Mouse (Mus musculus) E14TG2a.4 (cell line): ENCODE results near the gene Tmbim1.
"Not testable (repeated sequence)": the region's sequence is repeated elsewhere in the genome, so short reads cannot be mapped to it uniquely, and the experiment has no call there.

Experiments used
- H3K27me3 ChIP-seq: 2 replicates; pipeline ENCODE4 v1.6.1; 2014; ENCODE audit warnings: low read length, control low read depth; ENCODE audit not compliant: insufficient read depth
- H3K36me3 ChIP-seq: 2 replicates; pipeline ENCODE4 v1.6.1; 2014; ENCODE audit warnings: low read length, control low read depth; ENCODE audit not compliant: insufficient read depth
- H3K4me1 ChIP-seq: replicated peaks from 2 replicates; pipeline ENCODE4 v1.6.1; 2014; ENCODE audit warnings: low read depth, low read length, control low read depth
- H3K4me3 ChIP-seq: replicated peaks from 2 replicates; pipeline ENCODE4 v1.5.1; 2014; ENCODE audit warnings: mild to moderate bottlenecking, low read length
- H3K9me3 ChIP-seq: 2 replicates; pipeline ENCODE4 v1.6.1; 2014; ENCODE audit warnings: low read length, control low read depth
- CTCF ChIP-seq: conservative IDR thresholded peaks from 2 replicates; pipeline ENCODE4 v1.5.1; 2014; ENCODE audit warnings: low read length
- NANOG ChIP-seq: IDR thresholded peaks from 2 replicates; pipeline ENCODE4 v1.6.1; 2014; ENCODE audit warnings: borderline replicate concordance, low read length, mixed read lengths
- POU5F1 ChIP-seq: IDR thresholded peaks from 2 replicates; pipeline ENCODE4 v1.6.1; 2014; ENCODE audit warnings: low read length, borderline replicate concordance

Gene Tmbim1

GRCm38 (mm10) chr1:74332930-74333329 is 27.5 kb upstream of the Tmbim1 start:
- no peak for TF ChIP-seq POU5F1
- TF ChIP-seq CTCF: no peak
- TF ChIP-seq NANOG: no peak
- Histone ChIP-seq H3K27me3 (peaks cover 23% of the 10 kb centered on the region), H3K36me3 (peaks cover 6% of the 10 kb centered on the region; the same call in 1 of the 2 replicates), H3K4me1 (peaks cover 58% of the 10 kb centered on the region), H3K4me3 (peak overlapping the region; percentile 83), H3K9me3 (no peaks in the 10 kb centered on the region)

GRCm38 (mm10) chr1:74332241-74332763 is 26.9 kb upstream of the Tmbim1 start:
- peaks cover 23% of the 10 kb centered on the region for H3K27me3 ChIP-seq
- peak overlapping the region; percentile 83 for H3K4me3 ChIP-seq
- H3K4me1 ChIP-seq: peaks cover 53% of the 10 kb centered on the region
- TF ChIP-seq CTCF: no peak
- no peak for TF ChIP-seq POU5F1
- TF ChIP-seq NANOG: no peak
- peaks cover 6% of the 10 kb centered on the region; the same call in 1 of the 2 replicates for H3K36me3 ChIP-seq
- no peaks in the 10 kb centered on the region for H3K9me3 ChIP-seq

GRCm38 (mm10) chr1:74331046-74331681 is 25.7 kb upstream of the Tmbim1 start:
- no peak for TF ChIP-seq POU5F1
- TF ChIP-seq CTCF: no peak
- no peak for TF ChIP-seq NANOG
- Histone ChIP-seq H3K36me3 (peaks cover 4% of the 10 kb centered on the region; the same call in 1 of the 2 replicates), H3K9me3 (no peaks in the 10 kb centered on the region), H3K27me3 (peaks cover 27% of the 10 kb centered on the region), H3K4me1 (peaks cover 44% of the 10 kb centered on the region), H3K4me3 (no peak overlapping the region)

- Histone ChIP-seq H3K36me3 (no peaks in the 10 kb centered on the region), H3K4me1 (peaks cover 32% of the 10 kb centered on the region), H3K9me3 (no peaks in the 10 kb centered on the region), H3K27me3 (peaks cover 33% of the 10 kb centered on the region), H3K4me3 (no peak overlapping the region)
- TF ChIP-seq CTCF (no peak), POU5F1 (no peak), NANOG (no peak)
These were observed 24.5 kb upstream of the Tmbim1 start for GRCm38 (mm10) chr1:74329899-74330431.

GRCm38 (mm10) chr1:74326916-74327315 is 21.5 kb upstream of the Tmbim1 start:
- not testable (repeated sequence) for H3K36me3 ChIP-seq, H3K9me3 ChIP-seq, H3K4me3 ChIP-seq, H3K4me1 ChIP-seq
- peak; percentile 33 for TF ChIP-seq CTCF
- H3K27me3 ChIP-seq: peaks cover 20% of the 10 kb centered on the region

- H3K9me3 ChIP-seq: peaks cover 6% of the 10 kb centered on the region
- no peak overlapping the region for H3K4me3 ChIP-seq
- no peak for TF ChIP-seq NANOG
- TF ChIP-seq POU5F1: no peak
- no peak for TF ChIP-seq CTCF
- no peaks in the 10 kb centered on the region for H3K36me3 ChIP-seq
- H3K27me3 ChIP-seq: peaks cover 8% of the 10 kb centered on the region
- H3K4me1 ChIP-seq: no peaks in the 10 kb centered on the region
These were observed 16.0 kb upstream of the Tmbim1 start for GRCm38 (mm10) chr1:74321396-74321795.

- Histone ChIP-seq H3K4me1 (0 out of 2 replicates have a peak, but pooled peaks cover 5% of the 10 kb centered on the region), H3K27me3 (no peaks in the 10 kb centered on the region), H3K9me3 (peaks cover 6% of the 10 kb centered on the region), H3K36me3 (no peaks in the 10 kb centered on the region), H3K4me3 (no peak overlapping the region)
- no peak for TF ChIP-seq NANOG
- TF ChIP-seq POU5F1: no peak
These were observed 13.3 kb upstream of the Tmbim1 start for GRCm38 (mm10) chr1:74318711-74319110.

GRCm38 (mm10) chr1:74316114-74316827 is 10.8 kb upstream of the Tmbim1 start:
- no peak overlapping the region for H3K4me3 ChIP-seq
- peaks cover 5% of the 10 kb centered on the region; the same call in 1 of the 2 replicates for H3K4me1 ChIP-seq
- peaks cover 4% of the 10 kb centered on the region for H3K9me3 ChIP-seq
- TF ChIP-seq POU5F1: no peak
- TF ChIP-seq CTCF: no peak
- no peak for TF ChIP-seq NANOG
- no peaks in the 10 kb centered on the region for H3K36me3 ChIP-seq
- no peaks in the 10 kb centered on the region for H3K27me3 ChIP-seq
